Mouse (Mus musculus) right cerebral cortex, postnatal 14 days (tissue): Measurements from ENCODE around the gene Spns3.

Source experiments
- DNase-seq: peaks from one replicate; pipeline ENCODE4 v3.0.0; 2022

The Spns3 gene

GRCm38 (mm10) chr11:72508651-72509050 lies 41.7 kb downstream of the Spns3 start:
- DNase-seq: no peak

GRCm38 (mm10) chr11:72507651-72508050 lies 42.7 kb downstream of the Spns3 start:
- DNase-seq: no peak

- no peak for DNase-seq
Observed at GRCm38 (mm10) chr11:72504016-72504797, 46.1 kb downstream of the Spns3 start.

- DNase-seq: no peak
Observed at GRCm38 (mm10) chr11:72503501-72503921, 46.8 kb downstream of the Spns3 start.

GRCm38 (mm10) chr11:72502236-72502635 lies 48.1 kb downstream of the Spns3 start:
- DNase-seq: peak; percentile 38

- DNase-seq: no peak
Observed at GRCm38 (mm10) chr11:72501426-72502002, 48.8 kb downstream of the Spns3 start.

GRCm38 (mm10) chr11:72500139-72500538 lies 50.2 kb downstream of the Spns3 start:
- DNase-seq: no peak

- DNase-seq: no peak
Observed at GRCm38 (mm10) chr11:72497367-72497766, 52.9 kb downstream of the Spns3 start.

- DNase-seq: no peak
Observed at GRCm38 (mm10) chr11:72496775-72497174, 53.5 kb downstream of the Spns3 start.

GRCm38 (mm10) chr11:72496066-72496465 lies 54.2 kb downstream of the Spns3 start:
- DNase-seq: no peak

GRCm38 (mm10) chr11:72494046-72494988 lies 56.0 kb downstream of the Spns3 start:
- no peak for DNase-seq

GRCm38 (mm10) chr11:72491130-72491960 lies 59.0 kb downstream of the Spns3 start:
- peak; percentile 48 for DNase-seq

GRCm38 (mm10) chr11:72489881-72490301 lies 60.4 kb downstream of the Spns3 start, which contains the start of gene Spns2:
TSS of gene Spns2 (minus strand) at chr11:72489904.
- DNase-seq: peak; percentile 92

GRCm38 (mm10) chr11:72489397-72489796 lies 60.9 kb downstream of the Spns3 start:
- DNase-seq: peak; percentile 29

GRCm38 (mm10) chr11:72488753-72489271 lies 61.5 kb downstream of the Spns3 start:
- peak; percentile 77 for DNase-seq

- no peak for DNase-seq
Observed at GRCm38 (mm10) chr11:72487739-72488138, 62.6 kb downstream of the Spns3 start.

- DNase-seq: no peak
Observed at GRCm38 (mm10) chr11:72487171-72487570, 63.1 kb downstream of the Spns3 start.

- no peak for DNase-seq
Observed at GRCm38 (mm10) chr11:72485960-72486359, 64.3 kb downstream of the Spns3 start.

- DNase-seq: peak; percentile 42
Observed at GRCm38 (mm10) chr11:72485157-72485556, 65.1 kb downstream of the Spns3 start.

- DNase-seq: no peak
Observed at GRCm38 (mm10) chr11:72484549-72484948, 65.8 kb downstream of the Spns3 start.

- no peak for DNase-seq
Observed at GRCm38 (mm10) chr11:72481952-72482351, 68.4 kb downstream of the Spns3 start.

- no peak for DNase-seq
Observed at GRCm38 (mm10) chr11:72481313-72481712, 69.0 kb downstream of the Spns3 start.
